Mouse (Mus musculus): Measurements from ENCODE around the gene Atp13a3. TPM values are rescaled to one million over a fixed set of nuclear protein-coding genes. Genes with fewer than 3 reads are reported as not detected.

Gene Atp13a3
- polyA plus RNA-seq, 1 experiment from 2014 or later = 22.0 TPM

- no peaks in the 10 kb centered on the region for H3K36me3 ChIP-seq (ENCODE audit: control insufficient read depth, insufficient read depth)
- no peak overlapping the region for H3K4me2 ChIP-seq (replicated peaks; ENCODE audit: low read depth)
- no peak for TF ChIP-seq CTCF (IDR thresholded peaks at IDR 0.05; ENCODE audit: low read depth)
- H3K4me1 ChIP-seq (replicated peaks; ENCODE audit: control insufficient read depth, insufficient read depth, low read length) = peaks cover 7% of the 10 kb centered on the region; the same call in 1 of the 2 replicates
- peaks cover 18% of the 10 kb centered on the region for H3K27me3 ChIP-seq (replicated peaks; ENCODE audit: control insufficient read depth, insufficient read depth, low read length)
- ATAC-seq = no peak
- WGBS = 60% methylated on average over 12 of the region's 12 CpGs
- no peaks in the 10 kb centered on the region for H3K9me3 ChIP-seq (ENCODE audit: control insufficient read depth)
- no peak overlapping the region for H3K27ac ChIP-seq (ENCODE audit: low read depth, low read length)
- no peak overlapping the region for H3K4me3 ChIP-seq (ENCODE audit: low read depth, low read length)
- H3K9ac ChIP-seq (ENCODE audit: low read depth, low read length) = no peak overlapping the region
Observed at GRCm38 (mm10) chr16:30307306-30307705, 98.5 kb downstream of the Atp13a3 start.

- TF ChIP-seq CTCF (IDR thresholded peaks at IDR 0.05; ENCODE audit: low read depth) = no peak
- WGBS = 93% methylated on average over 4 of the region's 4 CpGs
- Histone ChIP-seq H3K4me3 (ENCODE audit: low read depth, low read length) (no peak overlapping the region), H3K9ac (ENCODE audit: low read depth, low read length) (no peak overlapping the region), H3K4me1 (replicated peaks; ENCODE audit: control insufficient read depth, insufficient read depth, low read length) (peaks cover 7% of the 10 kb centered on the region; the same call in 1 of the 2 replicates), H3K27ac (ENCODE audit: low read depth, low read length) (no peak overlapping the region), H3K36me3 (ENCODE audit: control insufficient read depth, insufficient read depth) (no peaks in the 10 kb centered on the region), H3K9me3 (ENCODE audit: control insufficient read depth) (no peaks in the 10 kb centered on the region), H3K4me2 (replicated peaks; ENCODE audit: low read depth) (no peak overlapping the region), H3K27me3 (replicated peaks; ENCODE audit: control insufficient read depth, insufficient read depth, low read length) (peaks cover 18% of the 10 kb centered on the region)
- ATAC-seq = no peak
Observed at GRCm38 (mm10) chr16:30306102-30306501, 99.7 kb downstream of the Atp13a3 start.

- H3K4me1 ChIP-seq (replicated peaks; ENCODE audit: control insufficient read depth, insufficient read depth, low read length) = 0 out of 2 replicates have a peak, but pooled peaks cover 3% of the 10 kb centered on the region
- H3K4me3 ChIP-seq (ENCODE audit: low read depth, low read length) = no peak overlapping the region
- no peak overlapping the region for H3K27ac ChIP-seq (ENCODE audit: low read depth, low read length)
- no peak for ATAC-seq
- no peaks in the 10 kb centered on the region for H3K36me3 ChIP-seq (ENCODE audit: control insufficient read depth, insufficient read depth)
- H3K27me3 ChIP-seq (replicated peaks; ENCODE audit: control insufficient read depth, insufficient read depth, low read length) = peaks cover 24% of the 10 kb centered on the region
- H3K9ac ChIP-seq (ENCODE audit: low read depth, low read length) = no peak overlapping the region
- no peak overlapping the region for H3K4me2 ChIP-seq (replicated peaks; ENCODE audit: low read depth)
- no peak for TF ChIP-seq CTCF (IDR thresholded peaks at IDR 0.05; ENCODE audit: low read depth)
- 49% methylated on average over 5 of the region's 5 CpGs for WGBS
- H3K9me3 ChIP-seq (ENCODE audit: control insufficient read depth) = no peaks in the 10 kb centered on the region
Observed at GRCm38 (mm10) chr16:30304236-30304635, 101.5 kb downstream of the Atp13a3 start.

- no peak overlapping the region for H3K27ac ChIP-seq (ENCODE audit: low read depth, low read length)
- no peak overlapping the region for H3K4me2 ChIP-seq (replicated peaks; ENCODE audit: low read depth)
- H3K9me3 ChIP-seq (ENCODE audit: control insufficient read depth) = no peaks in the 10 kb centered on the region
- 0 out of 2 replicates have a peak, but pooled peaks cover 3% of the 10 kb centered on the region for H3K4me1 ChIP-seq (replicated peaks; ENCODE audit: control insufficient read depth, insufficient read depth, low read length)
- H3K36me3 ChIP-seq (ENCODE audit: control insufficient read depth, insufficient read depth) = no peaks in the 10 kb centered on the region
- no peak overlapping the region for H3K4me3 ChIP-seq (ENCODE audit: low read depth, low read length)
- 63% methylated on average over 2 of the region's 2 CpGs for WGBS
- no peak for ATAC-seq
- H3K9ac ChIP-seq (ENCODE audit: low read depth, low read length) = no peak overlapping the region
- H3K27me3 ChIP-seq (replicated peaks; ENCODE audit: control insufficient read depth, insufficient read depth, low read length) = peaks cover 21% of the 10 kb centered on the region
- no peak for TF ChIP-seq CTCF (IDR thresholded peaks at IDR 0.05; ENCODE audit: low read depth)
Observed at GRCm38 (mm10) chr16:30303411-30303810, 102.4 kb downstream of the Atp13a3 start.

GRCm38 (mm10) chr16:30302686-30303085, 103.1 kb downstream of the Atp13a3 start:
- no peak for ATAC-seq
- Histone ChIP-seq H3K9me3 (ENCODE audit: control insufficient read depth) (no peaks in the 10 kb centered on the region), H3K4me3 (ENCODE audit: low read depth, low read length) (no peak overlapping the region), H3K36me3 (ENCODE audit: control insufficient read depth, insufficient read depth) (no peaks in the 10 kb centered on the region), H3K4me1 (replicated peaks; ENCODE audit: control insufficient read depth, insufficient read depth, low read length) (no peaks in the 10 kb centered on the region), H3K9ac (ENCODE audit: low read depth, low read length) (no peak overlapping the region), H3K27me3 (replicated peaks; ENCODE audit: control insufficient read depth, insufficient read depth, low read length) (peaks cover 14% of the 10 kb centered on the region), H3K4me2 (replicated peaks; ENCODE audit: low read depth) (no peak overlapping the region), H3K27ac (ENCODE audit: low read depth, low read length) (no peak overlapping the region)
- no peak for TF ChIP-seq CTCF (IDR thresholded peaks at IDR 0.05; ENCODE audit: low read depth)
- WGBS = 85% methylated on average over 6 of the region's 6 CpGs

- Histone ChIP-seq H3K4me3 (ENCODE audit: low read depth, low read length) (no peak overlapping the region), H3K9ac (ENCODE audit: low read depth, low read length) (no peak overlapping the region), H3K4me1 (replicated peaks; ENCODE audit: control insufficient read depth, insufficient read depth, low read length) (no peaks in the 10 kb centered on the region), H3K27me3 (replicated peaks; ENCODE audit: control insufficient read depth, insufficient read depth, low read length) (peaks cover 5% of the 10 kb centered on the region), H3K4me2 (replicated peaks; ENCODE audit: low read depth) (no peak overlapping the region), H3K9me3 (ENCODE audit: control insufficient read depth) (no peaks in the 10 kb centered on the region), H3K36me3 (ENCODE audit: control insufficient read depth, insufficient read depth) (no peaks in the 10 kb centered on the region), H3K27ac (ENCODE audit: low read depth, low read length) (no peak overlapping the region)
- ATAC-seq = no peak
- 53% methylated on average over 10 of the region's 10 CpGs for WGBS
- TF ChIP-seq CTCF (IDR thresholded peaks at IDR 0.05; ENCODE audit: low read depth) = no peak
Observed at GRCm38 (mm10) chr16:30299711-30300277, 106.0 kb downstream of the Atp13a3 start.
